Mouse (Mus musculus) ES-Bruce4 (cell line): Measurements from ENCODE around the gene Pard3. TPM values are rescaled to one million over a fixed set of nuclear protein-coding genes. Genes with fewer than 3 reads are reported as not detected.

Experiments
- H3K27ac ChIP-seq: 2 replicates; pipeline ENCODE4 v1.5.1; 2012; ENCODE audit warnings: low read length, inconsistent platforms; ENCODE audit not compliant: insufficient read depth
- H3K27me3 ChIP-seq: 2 replicates; pipeline ENCODE4 v1.6.1; 2012; ENCODE audit warnings: mild to moderate bottlenecking, low read length, inconsistent platforms; ENCODE audit not compliant: control insufficient read depth, poor library complexity, insufficient read depth, severe bottlenecking
- H3K36me3 ChIP-seq: 2 replicates; pipeline ENCODE4 v1.6.1; 2012; ENCODE audit warnings: inconsistent platforms, mild to moderate bottlenecking, low read length, moderate library complexity; ENCODE audit not compliant: control insufficient read depth, poor library complexity, insufficient read depth, severe bottlenecking
- H3K4me1 ChIP-seq: one replicate; pipeline ENCODE4 v1.8.1; 2011; ENCODE audit warnings: low read length; ENCODE audit not compliant: control insufficient read depth, insufficient read depth
- H3K4me3 ChIP-seq: 2 replicates; pipeline ENCODE4 v1.5.1; 2011; ENCODE audit warnings: low read depth, mild to moderate bottlenecking, low read length
- H3K9ac ChIP-seq: 2 replicates; pipeline ENCODE4 v1.6.1; 2012; ENCODE audit warnings: low read depth, mild to moderate bottlenecking, inconsistent platforms; ENCODE audit not compliant: poor library complexity, severe bottlenecking
- H3K9me3 ChIP-seq: replicated peaks from 2 replicates; pipeline ENCODE4 v1.6.1; 2012; ENCODE audit warnings: mild to moderate bottlenecking, low read length, inconsistent platforms; ENCODE audit not compliant: control insufficient read depth, poor library complexity, insufficient read depth, severe bottlenecking
- CTCF ChIP-seq: IDR thresholded peaks from one replicate; pipeline ENCODE4 v1.8.1; 2011; ENCODE audit warnings: low read depth, low read length
- EP300 ChIP-seq: IDR thresholded peaks from 2 replicates; pipeline ENCODE4 v1.6.1; 2011; ENCODE audit warnings: low read depth, low read length; ENCODE audit not compliant: insufficient read depth
- POLR2A ChIP-seq: IDR thresholded peaks from one replicate; pipeline ENCODE4 v1.8.1; 2011; ENCODE audit warnings: low read length; ENCODE audit not compliant: insufficient read depth
- polyA plus RNA-seq: library from polyadenylated mRNA; stranded (reverse); fragments of >200 nt; gene quantifications from 2 replicates; pipeline ENCODE4 v1.2.4, GENCODE M21; 2011; ENCODE audit warnings: low read depth; ENCODE audit not compliant: missing spikeins, insufficient read depth, insufficient read length

The Pard3 gene
- polyA plus RNA-seq, 1 experiment, result 38.0 TPM

GRCm38 (mm10) chr8:127317914-127318313 lies 254.2 kb downstream of the Pard3 start:
- no peak for TF ChIP-seq POLR2A
- TF ChIP-seq CTCF, result no peak
- no peak for TF ChIP-seq EP300
- Histone ChIP-seq H3K4me1 (no peaks in the 10 kb centered on the region), H3K9me3 (no peaks in the 10 kb centered on the region), H3K27ac (no peak overlapping the region), H3K9ac (no peak overlapping the region), H3K4me3 (no peak overlapping the region), H3K36me3 (no peaks in the 10 kb centered on the region), H3K27me3 (no peaks in the 10 kb centered on the region)

DNA sequence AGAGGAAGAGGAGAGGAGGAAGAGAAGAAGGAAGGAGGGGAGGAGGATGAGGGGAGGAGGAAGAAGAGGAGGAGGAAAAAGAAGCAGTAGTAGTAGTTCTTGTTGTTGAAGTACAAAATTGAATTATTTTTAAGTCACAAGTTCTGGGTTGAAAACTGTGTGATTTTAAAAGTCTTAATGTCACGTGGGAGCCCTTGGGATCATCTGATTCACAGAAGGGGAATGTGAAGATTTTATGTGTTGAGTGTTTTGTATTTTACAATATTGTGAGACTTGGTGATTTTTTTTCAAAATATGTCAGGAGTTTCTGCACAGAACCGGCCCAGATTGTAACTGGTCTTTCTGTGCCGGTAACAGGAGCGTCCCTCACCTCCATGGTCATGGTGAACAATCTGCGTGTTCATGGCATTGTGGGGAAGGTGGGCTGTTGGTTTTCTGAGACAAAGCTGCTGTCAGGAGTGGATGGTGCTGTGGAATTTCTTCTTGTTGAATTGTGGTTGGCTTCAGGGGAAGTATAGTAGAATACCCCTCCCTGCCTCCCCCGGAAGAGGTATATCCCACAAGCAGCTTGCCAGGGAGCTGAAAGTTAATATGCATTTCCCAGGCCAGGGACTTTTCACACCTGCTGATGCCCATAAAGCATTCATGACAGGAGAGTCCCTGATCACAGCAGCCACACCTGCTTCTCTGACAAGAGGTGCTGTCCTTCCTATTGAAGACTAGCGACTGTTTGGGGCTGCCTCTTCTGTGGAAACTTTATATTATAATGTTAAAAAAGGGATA lies 254.9 kb downstream of the Pard3 start:
- Histone ChIP-seq H3K9ac (no peak overlapping the region), H3K36me3 (no peaks in the 10 kb centered on the region), H3K27ac (no peak overlapping the region), H3K4me1 (no peaks in the 10 kb centered on the region), H3K9me3 (no peaks in the 10 kb centered on the region), H3K4me3 (no peak overlapping the region), H3K27me3 (no peaks in the 10 kb centered on the region)
- no peak for TF ChIP-seq EP300
- TF ChIP-seq CTCF, result no peak
- TF ChIP-seq POLR2A, result no peak

- Histone ChIP-seq H3K9me3 (no peaks in the 10 kb centered on the region), H3K36me3 (no peaks in the 10 kb centered on the region), H3K4me3 (no peak overlapping the region), H3K4me1 (no peaks in the 10 kb centered on the region), H3K27me3 (no peaks in the 10 kb centered on the region), H3K27ac (no peak overlapping the region), H3K9ac (no peak overlapping the region)
- TF ChIP-seq POLR2A, result no peak
- no peak for TF ChIP-seq CTCF
- TF ChIP-seq EP300, result no peak
Measured at GRCm38 (mm10) chr8:127320930-127321329, 257.2 kb downstream of the Pard3 start.

- no peak overlapping the region for H3K27ac ChIP-seq
- TF ChIP-seq CTCF, result no peak
- TF ChIP-seq POLR2A, result no peak
- no peak for TF ChIP-seq EP300
- no peaks in the 10 kb centered on the region for H3K9me3 ChIP-seq
- no peaks in the 10 kb centered on the region for H3K4me1 ChIP-seq
- H3K27me3 ChIP-seq, result no peaks in the 10 kb centered on the region
- no peak overlapping the region for H3K9ac ChIP-seq
- no peak overlapping the region for H3K4me3 ChIP-seq
- H3K36me3 ChIP-seq, result no peaks in the 10 kb centered on the region
Measured at GRCm38 (mm10) chr8:127323583-127324360, 260.1 kb downstream of the Pard3 start.

GRCm38 (mm10) chr8:127324836-127325570 lies 261.3 kb downstream of the Pard3 start:
- no peaks in the 10 kb centered on the region for H3K27me3 ChIP-seq
- no peak overlapping the region for H3K27ac ChIP-seq
- no peaks in the 10 kb centered on the region for H3K4me1 ChIP-seq
- no peak for TF ChIP-seq POLR2A
- TF ChIP-seq EP300, result no peak
- TF ChIP-seq CTCF, result no peak
- H3K9ac ChIP-seq, result no peak overlapping the region
- no peaks in the 10 kb centered on the region for H3K9me3 ChIP-seq
- no peak overlapping the region for H3K4me3 ChIP-seq
- no peaks in the 10 kb centered on the region for H3K36me3 ChIP-seq
